Mouse (Mus musculus): Measurements from ENCODE around the gene Nkx1-2. TPM values are rescaled to one million over a fixed set of nuclear protein-coding genes. Genes with fewer than 3 reads are reported as not detected.
A peak's percentile ranks its signal among the peaks of the same experiment; 100 is the strongest.

Nkx1-2 gene
- polyA plus RNA-seq (2012; rRNA removed) = not detected in 2 replicates

DNA sequence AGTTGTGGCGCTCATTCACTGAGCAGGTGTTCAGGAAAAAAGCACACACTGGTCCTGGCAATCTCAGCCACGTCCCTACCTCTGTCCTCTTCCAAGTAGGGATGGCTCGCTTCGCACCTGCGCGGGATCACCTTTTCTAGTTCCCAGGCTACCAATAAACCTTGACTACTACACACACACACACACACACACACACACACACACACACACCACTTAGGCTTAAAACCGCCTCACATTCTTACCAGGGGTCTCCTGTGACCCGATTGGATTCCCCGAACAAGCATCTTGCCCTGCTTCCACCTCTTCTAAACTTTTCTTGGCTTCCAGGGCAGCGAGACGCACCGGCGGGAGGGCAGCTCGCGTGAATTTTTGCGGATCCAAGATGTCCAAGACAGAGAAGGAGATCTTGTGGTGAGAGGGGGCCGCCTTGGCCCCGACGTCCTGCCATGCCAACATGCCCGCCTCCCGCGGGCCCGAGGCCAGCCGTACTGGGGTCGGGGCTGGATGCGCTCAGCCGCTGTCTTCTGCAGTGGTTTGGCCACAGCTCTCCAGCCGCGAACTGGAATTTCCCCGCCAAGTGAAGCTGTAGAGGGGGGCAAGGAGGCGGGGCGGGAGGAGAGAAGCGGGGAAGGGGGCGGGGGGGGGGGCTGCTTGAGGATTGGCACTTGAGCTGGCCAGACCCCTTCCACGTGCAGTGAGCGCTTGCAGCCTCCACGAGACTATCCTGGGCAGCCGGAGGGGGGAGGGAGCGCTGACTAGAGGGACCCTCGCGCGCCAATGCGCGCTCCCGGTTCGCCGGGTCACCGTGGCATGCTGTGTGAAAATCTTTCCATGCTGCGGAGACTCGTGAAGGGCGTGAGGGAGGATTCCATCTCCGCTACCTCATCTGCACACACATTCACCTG lies at the start of gene Nkx1-2:
Gene Nkx1-2, minus strand, starts transcription at position 567 of the 905 bp plus-strand sequence.
- Histone ChIP-seq H3K4me3 (ENCODE audit: insufficient read depth, low read depth, low read length) (no peak within 1 kb of the TSS), H3K27ac (ENCODE audit: insufficient read depth, low read depth, low read length) (no peak within 1 kb of the TSS), H3K27me3 (replicated peaks; ENCODE audit: control insufficient read depth, insufficient read depth, low read length) (peaks cover 2% of the 10 kb centered on the region; the same call in 1 of the 2 replicates), H3K36me3 (ENCODE audit: control insufficient read depth, insufficient read depth, low read length) (no peaks in the 10 kb centered on the region), H3K4me1 (ENCODE audit: control insufficient read depth, insufficient read depth, low read length) (no peaks in the 10 kb centered on the region)
- TF ChIP-seq POLR2A (IDR thresholded peaks at IDR 0.05; ENCODE audit: low read depth, low read length) (no peak), CTCF (conservative IDR thresholded peaks at IDR 0.05; ENCODE audit: insufficient read depth, insufficient read length, low read depth, low read length) (no peak)
- no peak for DNase-seq
- whole genome bisulfite sequencing = 3% methylated on average over 50 of the region's 52 CpGs

DNA sequence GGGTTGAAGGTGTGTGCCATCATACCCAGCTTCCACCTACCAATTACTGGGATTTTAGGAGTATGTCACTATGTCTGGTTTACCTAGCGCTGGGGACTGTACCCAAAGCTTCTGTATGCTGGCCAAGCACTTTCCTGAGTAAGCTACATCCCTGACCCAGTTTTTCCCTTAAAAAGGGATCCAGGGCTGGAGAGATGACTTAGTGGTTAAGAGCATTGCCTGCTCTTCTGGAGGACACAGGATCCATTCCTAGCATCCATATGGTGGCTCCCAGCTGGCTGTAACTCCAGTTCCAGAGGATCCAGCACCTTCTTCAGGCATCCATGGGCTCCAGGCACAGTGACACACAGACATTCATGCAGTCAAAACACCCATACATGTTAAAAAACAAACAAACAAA lies 47.1 kb upstream of the Nkx1-2 start:
- Histone ChIP-seq H3K36me3 (ENCODE audit: control insufficient read depth, insufficient read depth, low read length) (no peaks in the 10 kb centered on the region), H3K27ac (ENCODE audit: insufficient read depth, low read depth, low read length) (no peak overlapping the region), H3K27me3 (replicated peaks; ENCODE audit: control insufficient read depth, insufficient read depth, low read length) (no peaks in the 10 kb centered on the region), H3K4me1 (ENCODE audit: control insufficient read depth, insufficient read depth, low read length) (no peaks in the 10 kb centered on the region), H3K4me3 (ENCODE audit: insufficient read depth, low read depth, low read length) (no peak overlapping the region)
- 100% methylated on average over 1 of the region's 1 CpGs for WGBS
- TF ChIP-seq POLR2A (IDR thresholded peaks at IDR 0.05; ENCODE audit: low read depth, low read length) (no peak), CTCF (conservative IDR thresholded peaks at IDR 0.05; ENCODE audit: insufficient read depth, insufficient read length, low read depth, low read length) (no peak)
- DNase-seq = no peak

DNA sequence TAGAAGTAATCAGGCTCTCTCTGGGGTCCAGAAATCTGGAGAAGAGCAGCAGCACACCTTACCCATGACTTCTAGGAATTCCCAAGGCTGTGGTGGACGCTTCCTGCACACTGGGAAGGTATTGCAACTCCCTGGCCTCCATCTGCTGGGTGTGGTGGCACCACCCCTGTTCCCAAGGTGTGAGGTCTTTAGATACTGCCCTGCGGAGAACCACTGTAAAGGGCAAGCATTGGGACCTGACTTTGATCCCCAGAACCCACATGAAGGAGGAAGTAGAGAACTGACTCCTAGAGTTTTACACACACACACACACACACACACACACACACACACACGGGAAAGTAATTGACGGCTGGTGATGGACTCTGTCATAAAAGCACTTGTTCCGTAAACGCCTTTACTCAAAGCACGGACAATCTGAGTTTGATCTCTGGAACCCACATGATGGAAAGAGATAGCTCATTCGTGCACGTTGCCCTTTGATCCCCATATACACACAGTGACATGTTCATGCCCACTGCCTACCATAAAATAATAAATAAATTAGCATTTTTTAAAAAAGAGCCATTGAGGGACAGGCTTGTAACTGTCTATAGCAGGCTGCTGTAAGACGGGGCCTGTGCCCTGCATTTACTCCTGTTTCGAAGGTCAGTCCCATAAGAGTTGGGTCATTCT lies 45.3 kb upstream of the Nkx1-2 start:
- TF ChIP-seq CTCF (conservative IDR thresholded peaks at IDR 0.05; ENCODE audit: insufficient read depth, insufficient read length, low read depth, low read length) (no peak), POLR2A (IDR thresholded peaks at IDR 0.05; ENCODE audit: low read depth, low read length) (no peak)
- no peaks in the 10 kb centered on the region for H3K4me1 ChIP-seq (ENCODE audit: control insufficient read depth, insufficient read depth, low read length)
- H3K27me3 ChIP-seq (replicated peaks; ENCODE audit: control insufficient read depth, insufficient read depth, low read length) = no peaks in the 10 kb centered on the region
- H3K4me3 ChIP-seq (ENCODE audit: insufficient read depth, low read depth, low read length) = no peak overlapping the region
- DNase-seq = no peak
- 80% methylated on average over 11 of the region's 11 CpGs for WGBS
- H3K27ac ChIP-seq (ENCODE audit: insufficient read depth, low read depth, low read length) = no peak overlapping the region
- H3K36me3 ChIP-seq (ENCODE audit: control insufficient read depth, insufficient read depth, low read length) = no peaks in the 10 kb centered on the region

GRCm38 (mm10) chr7:132641606-132642005 lies 42.2 kb upstream of the Nkx1-2 start:
- Histone ChIP-seq H3K36me3 (ENCODE audit: control insufficient read depth, insufficient read depth, low read length) (no peaks in the 10 kb centered on the region), H3K4me1 (ENCODE audit: control insufficient read depth, insufficient read depth, low read length) (no peaks in the 10 kb centered on the region), H3K27me3 (replicated peaks; ENCODE audit: control insufficient read depth, insufficient read depth, low read length) (no peaks in the 10 kb centered on the region), H3K27ac (ENCODE audit: insufficient read depth, low read depth, low read length) (no peak overlapping the region), H3K4me3 (ENCODE audit: insufficient read depth, low read depth, low read length) (no peak overlapping the region)
- DNase-seq = no peak
- TF ChIP-seq CTCF (conservative IDR thresholded peaks at IDR 0.05; ENCODE audit: insufficient read depth, insufficient read length, low read depth, low read length) (no peak), POLR2A (IDR thresholded peaks at IDR 0.05; ENCODE audit: low read depth, low read length) (no peak)
- WGBS = 88% methylated on average over 1 of the region's 1 CpGs

GRCm38 (mm10) chr7:132640946-132641345 lies 41.5 kb upstream of the Nkx1-2 start:
- Histone ChIP-seq H3K4me3 (ENCODE audit: insufficient read depth, low read depth, low read length) (no peak overlapping the region), H3K36me3 (ENCODE audit: control insufficient read depth, insufficient read depth, low read length) (no peaks in the 10 kb centered on the region), H3K4me1 (ENCODE audit: control insufficient read depth, insufficient read depth, low read length) (no peaks in the 10 kb centered on the region), H3K27ac (ENCODE audit: insufficient read depth, low read depth, low read length) (no peak overlapping the region), H3K27me3 (replicated peaks; ENCODE audit: control insufficient read depth, insufficient read depth, low read length) (no peaks in the 10 kb centered on the region)
- no peak for TF ChIP-seq POLR2A (IDR thresholded peaks at IDR 0.05; ENCODE audit: low read depth, low read length)
- TF ChIP-seq CTCF (conservative IDR thresholded peaks at IDR 0.05; ENCODE audit: insufficient read depth, insufficient read length, low read depth, low read length) = no peak
- WGBS = 12% methylated on average over 9 of the region's 9 CpGs
- DNase-seq = peak; percentile 64

DNA sequence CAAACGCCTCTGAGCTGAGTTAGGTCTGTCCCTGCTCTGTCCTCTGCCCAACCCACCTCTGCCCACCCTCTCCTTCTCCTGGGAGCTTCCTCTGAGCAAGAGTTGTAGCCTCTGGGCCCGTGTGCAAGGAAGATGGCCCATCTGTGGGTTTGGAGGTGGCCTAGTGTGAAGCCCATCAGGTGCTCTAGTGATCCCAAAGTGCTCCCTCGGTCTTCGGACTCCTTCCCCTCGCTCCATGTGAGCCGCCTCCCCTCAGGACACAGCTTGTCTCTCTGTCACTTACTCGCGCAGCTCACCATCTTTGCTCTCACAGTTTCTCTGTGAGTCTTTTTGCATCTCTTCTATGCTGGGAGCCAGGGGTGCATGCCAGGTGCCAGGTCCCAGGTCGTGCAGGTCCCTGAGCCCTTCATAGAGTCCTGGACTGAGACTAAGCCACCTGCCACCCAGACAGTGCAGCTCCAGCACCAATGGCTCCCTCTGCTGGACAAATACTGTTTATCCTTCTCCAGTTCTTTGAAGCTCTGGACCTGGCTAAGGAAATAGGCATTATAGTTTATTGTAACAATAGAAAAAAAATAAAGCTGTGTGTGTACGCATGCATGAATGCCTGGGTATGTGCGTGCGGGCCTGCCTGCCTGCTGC lies 39.1 kb upstream of the Nkx1-2 start:
- TF ChIP-seq POLR2A (IDR thresholded peaks at IDR 0.05; ENCODE audit: low read depth, low read length) = no peak
- TF ChIP-seq CTCF (conservative IDR thresholded peaks at IDR 0.05; ENCODE audit: insufficient read depth, insufficient read length, low read depth, low read length) = peak; percentile 79
- peak; percentile 71 for DNase-seq
- no peaks in the 10 kb centered on the region for H3K27me3 ChIP-seq (replicated peaks; ENCODE audit: control insufficient read depth, insufficient read depth, low read length)
- no peaks in the 10 kb centered on the region for H3K36me3 ChIP-seq (ENCODE audit: control insufficient read depth, insufficient read depth, low read length)
- H3K4me3 ChIP-seq (ENCODE audit: insufficient read depth, low read depth, low read length) = no peak overlapping the region
- no peaks in the 10 kb centered on the region for H3K4me1 ChIP-seq (ENCODE audit: control insufficient read depth, insufficient read depth, low read length)
- no peak overlapping the region for H3K27ac ChIP-seq (ENCODE audit: insufficient read depth, low read depth, low read length)
- WGBS = 64% methylated on average over 12 of the region's 12 CpGs
